Mouse (Mus musculus) liver, adult 2 months (tissue): ENCODE data around the gene Grb2.

Experiments used
- CTCF ChIP-seq: fragments of 200-500 bp; IDR thresholded peaks from 2 replicates; pipeline ENCODE4 v1.5.1; 2011; ENCODE audit warnings: low read depth, low read length, control low read depth
- POLR2A ChIP-seq: fragments of 200-500 bp; IDR thresholded peaks from 2 replicates; pipeline ENCODE4 v1.6.1; 2011; ENCODE audit warnings: low read length, control low read depth; ENCODE audit not compliant: insufficient read depth; ENCODE audit errors: extremely low read depth

- TF ChIP-seq CTCF (no peak), POLR2A (no peak)
Observed at GRCm38 (mm10) chr11:115601174-115601573, 107.2 kb downstream of the Grb2 start.
